Mouse (Mus musculus) CH12.LX (cell line): ENCODE measurements around the gene Tnfsf4. TPM values are rescaled to one million over a fixed set of nuclear protein-coding genes. Genes with fewer than 3 reads are reported as not detected.

ENCODE experiments used
- DNase-seq: peaks from one replicate; pipeline ENCODE4 v3.0.0-alpha.2; 2013; ENCODE audit errors: extremely low read depth
- H3K27ac ChIP-seq: 2 replicates; pipeline ENCODE4 v1.5.1; 2012; ENCODE audit warnings: low read depth, mild to moderate bottlenecking, control low read depth, moderate library complexity; ENCODE audit not compliant: insufficient read depth
- H3K27me3 ChIP-seq: replicated peaks from 2 replicates; pipeline ENCODE3; 2012; ENCODE audit warnings: inconsistent platforms
- H3K36me3 ChIP-seq, 2 experiments: replicated peaks in 1 of 2; 2 replicates each; pipeline versions ENCODE3 to v1.6.1; 2012; ENCODE audit warnings: inconsistent platforms in 1 of 2, low read length in 1 of 2, mild to moderate bottlenecking in 1 of 2, mixed read lengths in 1 of 2, moderate library complexity in 1 of 2; ENCODE audit not compliant: control insufficient read depth in 1 of 2, insufficient read depth in 1 of 2
- H3K4me1 ChIP-seq, 2 experiments: 2 replicates each; pipeline ENCODE4 v1.6.1; 2012; ENCODE audit warnings: inconsistent platforms in 1 of 2, moderate library complexity in 1 of 2; ENCODE audit not compliant: insufficient read depth in 2 of 2, control insufficient read depth in 1 of 2
- H3K4me2 ChIP-seq: 2 replicates; pipeline ENCODE4 v1.6.1; 2012; ENCODE audit warnings: low read depth, mild to moderate bottlenecking, control low read depth; ENCODE audit not compliant: poor library complexity, insufficient read depth, severe bottlenecking
- H3K4me3 ChIP-seq, 3 experiments: fragments of 150-350 bp in 1 of 3; sonication (generic) in 1 of 3; replicated peaks in 1 of 3; 2 replicates each; pipeline versions ENCODE3 to v1.5.1; 2011 to 2012; ENCODE audit warnings: low read depth in 2 of 3, low read length in 2 of 3, mild to moderate bottlenecking in 2 of 3, moderate library complexity in 2 of 3, control low read depth in 1 of 3, improper control_type of control experiment in 1 of 3, inconsistent platforms in 1 of 3, mixed read lengths in 1 of 3; ENCODE audit not compliant: poor library complexity in 1 of 3
- H3K79me2 ChIP-seq: replicated peaks from 2 replicates; pipeline ENCODE4 v1.6.1; 2012; ENCODE audit warnings: mild to moderate bottlenecking, moderate library complexity; ENCODE audit not compliant: control insufficient read depth, poor library complexity, insufficient read depth, severe bottlenecking; ENCODE audit errors: extremely low read depth
- H3K9ac ChIP-seq: 2 replicates; pipeline ENCODE4 v1.6.1; 2012; ENCODE audit warnings: low read depth, mild to moderate bottlenecking, control low read depth, moderate library complexity; ENCODE audit not compliant: insufficient read depth
- H3K9me3 ChIP-seq: replicated peaks from 2 replicates; pipeline ENCODE3; 2012; ENCODE audit warnings: low read length, inconsistent platforms, mixed read lengths
- ELF1 ChIP-seq: IDR thresholded peaks from 2 replicates; pipeline ENCODE4 v1.6.1; 2014; ENCODE audit warnings: low read depth, mild to moderate bottlenecking, inconsistent platforms, low read length, improper control_type of control experiment
- ETS1 ChIP-seq: conservative IDR thresholded peaks from 2 replicates; pipeline ENCODE4 v1.6.1; 2012; ENCODE audit warnings: low read depth, mild to moderate bottlenecking, inconsistent platforms, low read length, improper control_type of control experiment, moderate library complexity
- GABPA ChIP-seq: IDR thresholded peaks from 2 replicates; pipeline ENCODE4 v1.6.1; 2012; ENCODE audit warnings: low read depth, low read length, improper control_type of control experiment, inconsistent platforms; ENCODE audit not compliant: insufficient replicate concordance
- IRF4 ChIP-seq: IDR thresholded peaks from 2 replicates; pipeline ENCODE4 v1.6.1; 2014; ENCODE audit warnings: low read depth, mild to moderate bottlenecking, inconsistent platforms, low read length, improper control_type of control experiment
- JUN ChIP-seq: IDR thresholded peaks from 2 replicates; pipeline ENCODE4 v1.6.1; 2011; ENCODE audit warnings: low read depth, mild to moderate bottlenecking, low read length, improper control_type of control experiment, moderate library complexity; ENCODE audit not compliant: insufficient read depth
- JUND ChIP-seq: conservative IDR thresholded peaks from 2 replicates; pipeline ENCODE4 v1.6.1; 2011; ENCODE audit warnings: low read depth, low read length, improper control_type of control experiment
- MAX ChIP-seq: IDR thresholded peaks from 2 replicates; pipeline ENCODE4 v1.6.1; 2011; ENCODE audit warnings: low read length, improper control_type of control experiment
- MAZ ChIP-seq: IDR thresholded peaks from 2 replicates; pipeline ENCODE4 v1.6.1; 2012; ENCODE audit warnings: low read depth, mild to moderate bottlenecking, inconsistent platforms, low read length, improper control_type of control experiment, moderate library complexity
- NELFE ChIP-seq: IDR thresholded peaks from 2 replicates; pipeline ENCODE4 v1.6.1; 2011; ENCODE audit warnings: low read depth, low read length, improper control_type of control experiment
- SIN3A ChIP-seq: IDR thresholded peaks from 2 replicates; pipeline ENCODE4 v1.6.1; 2012; ENCODE audit warnings: low read length, improper control_type of control experiment, inconsistent platforms
- SMC3 ChIP-seq: IDR thresholded peaks from 2 replicates; pipeline ENCODE4 v1.6.1; 2011; ENCODE audit warnings: low read depth, low read length, improper control_type of control experiment
- TBP ChIP-seq: conservative IDR thresholded peaks from 2 replicates; pipeline ENCODE4 v1.6.1; 2011; ENCODE audit warnings: low read depth, low read length, improper control_type of control experiment
- USF1 ChIP-seq: IDR thresholded peaks from 2 replicates; pipeline ENCODE4 v1.6.1; 2014; ENCODE audit warnings: low read depth, mild to moderate bottlenecking, inconsistent platforms, low read length, improper control_type of control experiment
- USF2 ChIP-seq: conservative IDR thresholded peaks from 2 replicates; pipeline ENCODE4 v1.6.1; 2011; ENCODE audit warnings: low read depth, low read length, improper control_type of control experiment
- ZC3H11A ChIP-seq: IDR thresholded peaks from 2 replicates; pipeline ENCODE4 v1.6.1; 2012; ENCODE audit warnings: low read depth, mild to moderate bottlenecking, inconsistent platforms, low read length, improper control_type of control experiment
- ZKSCAN1 ChIP-seq: IDR thresholded peaks from 2 replicates; pipeline ENCODE4 v1.6.1; 2012; ENCODE audit warnings: low read depth, inconsistent platforms, low read length, improper control_type of control experiment, borderline replicate concordance
- ZMIZ1 ChIP-seq: IDR thresholded peaks from 2 replicates; pipeline ENCODE4 v1.6.1; 2012; ENCODE audit warnings: low read depth, mild to moderate bottlenecking, inconsistent platforms, low read length, improper control_type of control experiment
- ZNF384 ChIP-seq: IDR thresholded peaks from 2 replicates; pipeline ENCODE4 v1.6.1; 2012; ENCODE audit warnings: low read depth, low read length, improper control_type of control experiment, inconsistent platforms
- dilution Hi-C: fragments of 300-500 bp; cut with MboI; formaldehyde crosslinking; loops from 2 replicates; pipeline ENCODE4 v1.14.3; 2020; ENCODE audit warnings: low sequenced_read_pairs; ENCODE audit not compliant: extremely low pct_unique_long_range_greater_than_20kb, extremely low pct_ligation_motif_present
- in situ Hi-C: fragments of 300-500 bp; cut with MboI; formaldehyde crosslinking; loops from 3 replicates; pipeline ENCODE4 v1.14.3; 2019; ENCODE audit warnings: low sequenced_read_pairs, low pct_ligation_motif_present, low pct_unique_long_range_greater_than_20kb, mixed read lengths
- polyA plus RNA-seq: library from polyadenylated mRNA; unstranded; fragments of >175 nt; gene quantifications from 2 replicates; pipeline ENCODE4 v1.2.1, GENCODE M21; 2012; ENCODE audit warnings: low read depth; ENCODE audit not compliant: insufficient read length
- total RNA-seq, 2 experiments: library from RNA; depleted of rRNA; stranded (reverse); fragments of 300-350 nt in 1 of 2; fragments of >200 nt in 1 of 2; gene quantifications; 2 replicates each; pipeline ENCODE4 v1.2.3; 2012 to 2014

Gene Tnfsf4
- total and polyA plus RNA-seq, 3 experiments: 0.08 to 0.15 TPM; not detected in 1

- TF ChIP-seq ZMIZ1: no peak
- no peak for TF ChIP-seq ZKSCAN1
- no peak for TF ChIP-seq MAX
- no peak for TF ChIP-seq MAZ
- peak; percentile 68 for TF ChIP-seq ETS1
- no peak for TF ChIP-seq GABPA
These were observed 44.2 kb upstream of the Tnfsf4 start (continued) for GRCm38 (mm10) chr1:161350981-161351380.

- in situ Hi-C loops: no loop called here
These were observed 30.2 kb upstream of the Tnfsf4 start for GRCm38 (mm10) chr1:161365006-161365405.

GRCm38 (mm10) chr1:161371919-161372318 is 23.3 kb upstream of the Tnfsf4 start:
- no peaks in the 10 kb centered on the region for H3K36me3 ChIP-seq
- in situ Hi-C loops (no loop called here), dilution Hi-C loops (no loop called here)
- no peak overlapping the region for H3K27ac ChIP-seq
- H3K4me1 ChIP-seq: peaks cover 4 to 21% of the 10 kb centered on the region in 2 experiments
- H3K9ac ChIP-seq: no peak overlapping the region
- H3K4me2 ChIP-seq: no peak overlapping the region
- H3K4me3 ChIP-seq: no peak overlapping the region
- TF ChIP-seq USF2 (no peak), USF1 (no peak), TBP (no peak)
- no peaks in the 10 kb centered on the region for H3K79me2 ChIP-seq
- DNase-seq: no peak
- H3K27me3 ChIP-seq: no peaks in the 10 kb centered on the region
- peaks cover 4% of the 10 kb centered on the region for H3K9me3 ChIP-seq

More at GRCm38 (mm10) chr1:161365006-161365405, 30.2 kb upstream of the Tnfsf4 start:
- no peaks in the 10 kb centered on the region for H3K36me3 ChIP-seq
- H3K27ac ChIP-seq: no peak overlapping the region
- no peaks in the 10 kb centered on the region for H3K79me2 ChIP-seq
- H3K27me3 ChIP-seq: no peaks in the 10 kb centered on the region
- no peak overlapping the region for H3K4me2 ChIP-seq
- no peak overlapping the region for H3K4me3 ChIP-seq
- dilution Hi-C loops: no loop called here
- no peak for DNase-seq
- no peak overlapping the region for H3K9ac ChIP-seq
- TF ChIP-seq ELF1 (no peak), USF1 (no peak), ZNF384 (no peak)
- H3K4me1 ChIP-seq: no peaks in the 10 kb centered on the region
- peaks cover 4% of the 10 kb centered on the region for H3K9me3 ChIP-seq

- Histone ChIP-seq H3K27me3 (no peaks in the 10 kb centered on the region), H3K27ac (no peak overlapping the region), H3K79me2 (no peaks in the 10 kb centered on the region), H3K4me2 (no peak overlapping the region), H3K9ac (no peak overlapping the region)
- DNase-seq: no peak
- TF ChIP-seq ZMIZ1 (no peak), ZNF384 (no peak), SMC3 (no peak), MAZ (no peak), SIN3A (no peak), IRF4 (no peak), JUND (no peak), JUN (no peak), NELFE (no peak), ZC3H11A (no peak)
- TF ChIP-seq, all 38 proteins: peak for 0
- H3K4me1 ChIP-seq: peaks cover 9 to 48% of the 10 kb centered on the region in 2 experiments
- H3K4me3 ChIP-seq: no peak overlapping the region
- H3K36me3 ChIP-seq: no peaks in the 10 kb centered on the region
- in situ Hi-C loops: loop anchor here (25.0 kb wide), 1 partner anchor 586 kb away; the partner anchor contains the start of gene Pigc
- peaks cover 4% of the 10 kb centered on the region for H3K9me3 ChIP-seq
- dilution Hi-C loops: no loop called here
These were observed 19.3 kb upstream of the Tnfsf4 start for GRCm38 (mm10) chr1:161375866-161376265.
